Mouse (Mus musculus) liver, embryonic 15.5 days (tissue): ENCODE results near the gene Hes5. TPM values are rescaled to one million over a fixed set of nuclear protein-coding genes. Genes with fewer than 3 reads are reported as not detected.

Experiments used
- ATAC-seq: fragments of 200-750 bp; cut with Nextera tagmentation; 2 replicates; pipeline ENCODE4 v1.8.0; 2017; ENCODE audit warnings: moderate number of reproducible peaks, mild to moderate bottlenecking, moderate library complexity; ENCODE audit not compliant: insufficient read depth
- H3K27ac ChIP-seq: fragments of 300-500 bp; sonication (generic); replicated peaks from 2 replicates; pipeline ENCODE4 v1.5.1; 2015; ENCODE audit warnings: mild to moderate bottlenecking, inconsistent platforms
- H3K27me3 ChIP-seq: fragments of 300-500 bp; sonication (generic); 2 replicates; pipeline ENCODE4 v1.6.1; 2015; ENCODE audit warnings: mild to moderate bottlenecking, inconsistent platforms
- H3K36me3 ChIP-seq: fragments of 300-500 bp; sonication (generic); replicated peaks from 2 replicates; pipeline ENCODE4 v1.6.1; 2015; ENCODE audit warnings: moderate library complexity, mild to moderate bottlenecking, inconsistent platforms
- H3K4me1 ChIP-seq: fragments of 300-500 bp; sonication (generic); replicated peaks from 2 replicates; pipeline ENCODE4 v1.6.1; 2015; ENCODE audit warnings: inconsistent platforms
- H3K4me2 ChIP-seq: fragments of 300-500 bp; sonication (generic); 2 replicates; pipeline ENCODE4 v1.6.1; 2015; ENCODE audit warnings: moderate library complexity, mild to moderate bottlenecking, inconsistent platforms
- H3K4me3 ChIP-seq: fragments of 300-500 bp; sonication (generic); replicated peaks from 2 replicates; pipeline ENCODE4 v1.5.1; 2015; ENCODE audit warnings: mild to moderate bottlenecking, inconsistent platforms
- H3K9ac ChIP-seq: fragments of 300-500 bp; sonication (generic); 2 replicates; pipeline ENCODE4 v1.6.1; 2015; ENCODE audit warnings: moderate library complexity, mild to moderate bottlenecking, inconsistent platforms
- H3K9me3 ChIP-seq: fragments of 300-500 bp; sonication (generic); replicated peaks from 2 replicates; pipeline ENCODE4 v1.6.1; 2016; ENCODE audit warnings: inconsistent platforms
- WGBS: fragments of 180-500 bp; shearing (Covaris S2); methylation state at CpG from one replicate; pipeline ENCODE4 v1.1.7; 2015; ENCODE audit warnings: mixed read lengths; ENCODE audit not compliant: insufficient replicate concordance; 5-methylcytosine and 5-hydroxymethylcytosine counted together
- polyA plus RNA-seq: library from polyadenylated mRNA; unstranded; fragments of >200 nt; fragmentation: Nextera tagmentation; extraction: Ambion mirVana; gene quantifications from 2 replicates; pipeline ENCODE4 v1.2.1, GENCODE M21; 2015

Hes5 gene
- polyA plus RNA-seq, 1 experiment from 2014 or later: 0.15 TPM

GRCm38 (mm10) chr4:154986750-154987149, 26.0 kb downstream of the Hes5 start:
- H3K27ac ChIP-seq: no peak overlapping the region
- WGBS: 72% methylated on average over 15 of the region's 15 CpGs
- H3K4me2 ChIP-seq: no peak overlapping the region
- no peak overlapping the region for H3K9ac ChIP-seq
- H3K36me3 ChIP-seq: peaks cover 5% of the 10 kb centered on the region
- H3K9me3 ChIP-seq: no peaks in the 10 kb centered on the region
- H3K4me1 ChIP-seq: peaks cover 28% of the 10 kb centered on the region
- H3K27me3 ChIP-seq: peaks cover 16% of the 10 kb centered on the region
- no peak for ATAC-seq
- no peak overlapping the region for H3K4me3 ChIP-seq

- no peak for ATAC-seq
- H3K36me3 ChIP-seq: no peaks in the 10 kb centered on the region
- H3K27ac ChIP-seq: no peak overlapping the region
- H3K4me1 ChIP-seq: no peaks in the 10 kb centered on the region
- 42% methylated on average over 4 of the region's 4 CpGs for WGBS
- no peak overlapping the region for H3K4me2 ChIP-seq
- no peaks in the 10 kb centered on the region; the same call in 1 of the 2 replicates for H3K27me3 ChIP-seq
- H3K9me3 ChIP-seq: no peaks in the 10 kb centered on the region
- no peak overlapping the region for H3K4me3 ChIP-seq
- H3K9ac ChIP-seq: no peak overlapping the region
Measured at GRCm38 (mm10) chr4:154994876-154995275, 34.2 kb downstream of the Hes5 start.

GRCm38 (mm10) chr4:154996572-154997154, 35.9 kb downstream of the Hes5 start:
- H3K4me2 ChIP-seq: no peak overlapping the region
- no peak overlapping the region for H3K4me3 ChIP-seq
- ATAC-seq: no peak
- 61% methylated on average over 8 of the region's 8 CpGs for WGBS
- H3K36me3 ChIP-seq: no peaks in the 10 kb centered on the region
- no peaks in the 10 kb centered on the region for H3K9me3 ChIP-seq
- no peak overlapping the region for H3K27ac ChIP-seq
- H3K9ac ChIP-seq: no peak overlapping the region
- H3K4me1 ChIP-seq: no peaks in the 10 kb centered on the region
- H3K27me3 ChIP-seq: no peaks in the 10 kb centered on the region

GRCm38 (mm10) chr4:154999379-154999778, 38.7 kb downstream of the Hes5 start:
- WGBS: 34% methylated on average over 5 of the region's 5 CpGs
- Histone ChIP-seq H3K27ac (no peak overlapping the region), H3K4me2 (no peak overlapping the region), H3K36me3 (no peaks in the 10 kb centered on the region), H3K9me3 (no peaks in the 10 kb centered on the region), H3K27me3 (no peaks in the 10 kb centered on the region; the same call in 1 of the 2 replicates), H3K9ac (no peak overlapping the region), H3K4me3 (no peak overlapping the region), H3K4me1 (no peaks in the 10 kb centered on the region)
- no peak for ATAC-seq

- H3K4me1 ChIP-seq: no peaks in the 10 kb centered on the region
- H3K27ac ChIP-seq: no peak overlapping the region
- no peak overlapping the region for H3K4me2 ChIP-seq
- no peaks in the 10 kb centered on the region for H3K9me3 ChIP-seq
- no peak overlapping the region for H3K4me3 ChIP-seq
- H3K36me3 ChIP-seq: no peaks in the 10 kb centered on the region
- no peak overlapping the region for H3K9ac ChIP-seq
- 74% methylated on average over 3 of the region's 3 CpGs for WGBS
- no peaks in the 10 kb centered on the region; the same call in 1 of the 2 replicates for H3K27me3 ChIP-seq
- ATAC-seq: no peak
Measured at GRCm38 (mm10) chr4:155005278-155005677, 44.6 kb downstream of the Hes5 start.

- no peak for ATAC-seq
- H3K9me3 ChIP-seq: no peaks in the 10 kb centered on the region
- H3K27me3 ChIP-seq: no peaks in the 10 kb centered on the region; the same call in 1 of the 2 replicates
- no peaks in the 10 kb centered on the region for H3K4me1 ChIP-seq
- no peaks in the 10 kb centered on the region for H3K36me3 ChIP-seq
- WGBS: 51% methylated on average over 10 of the region's 10 CpGs
- no peak overlapping the region for H3K9ac ChIP-seq
- no peak overlapping the region for H3K4me2 ChIP-seq
- no peak overlapping the region for H3K4me3 ChIP-seq
- no peak overlapping the region for H3K27ac ChIP-seq
Measured at GRCm38 (mm10) chr4:155006296-155006695, 45.6 kb downstream of the Hes5 start.

GRCm38 (mm10) chr4:155007641-155008040, 46.9 kb downstream of the Hes5 start:
- Histone ChIP-seq H3K4me1 (no peaks in the 10 kb centered on the region), H3K9ac (no peak overlapping the region), H3K27me3 (no peaks in the 10 kb centered on the region), H3K36me3 (no peaks in the 10 kb centered on the region), H3K9me3 (no peaks in the 10 kb centered on the region), H3K27ac (no peak overlapping the region), H3K4me3 (no peak overlapping the region), H3K4me2 (no peak overlapping the region)
- no peak for ATAC-seq
- WGBS: 69% methylated on average over 3 of the region's 3 CpGs

GRCm38 (mm10) chr4:155008075-155008474, 47.4 kb downstream of the Hes5 start:
- H3K4me3 ChIP-seq: no peak overlapping the region
- 0 out of 2 replicates have a peak, but pooled peaks cover 1% of the 10 kb centered on the region for H3K27me3 ChIP-seq
- H3K9ac ChIP-seq: no peak overlapping the region
- no peak overlapping the region for H3K27ac ChIP-seq
- H3K4me2 ChIP-seq: no peak overlapping the region
- no peaks in the 10 kb centered on the region for H3K4me1 ChIP-seq
- no peaks in the 10 kb centered on the region for H3K9me3 ChIP-seq
- H3K36me3 ChIP-seq: no peaks in the 10 kb centered on the region
- no peak for ATAC-seq

GRCm38 (mm10) chr4:155009216-155009615, 48.5 kb downstream of the Hes5 start:
- Histone ChIP-seq H3K27me3 (peaks cover 8% of the 10 kb centered on the region; the same call in 1 of the 2 replicates), H3K9ac (no peak overlapping the region), H3K4me2 (no peak overlapping the region), H3K27ac (no peak overlapping the region), H3K4me1 (no peaks in the 10 kb centered on the region), H3K9me3 (no peaks in the 10 kb centered on the region), H3K4me3 (no peak overlapping the region), H3K36me3 (no peaks in the 10 kb centered on the region)
- 54% methylated on average over 3 of the region's 3 CpGs for WGBS
- ATAC-seq: no peak

GRCm38 (mm10) chr4:155010870-155011269, 50.1 kb downstream of the Hes5 start:
- no peak for ATAC-seq
- no peak overlapping the region for H3K27ac ChIP-seq
- no peak overlapping the region for H3K4me3 ChIP-seq
- WGBS: 58% methylated on average over 5 of the region's 5 CpGs
- no peaks in the 10 kb centered on the region for H3K36me3 ChIP-seq
- no peaks in the 10 kb centered on the region for H3K9me3 ChIP-seq
- no peak overlapping the region for H3K9ac ChIP-seq
- H3K4me1 ChIP-seq: no peaks in the 10 kb centered on the region
- peaks cover 8% of the 10 kb centered on the region; the same call in 1 of the 2 replicates for H3K27me3 ChIP-seq
- no peak overlapping the region for H3K4me2 ChIP-seq

- no peaks in the 10 kb centered on the region for H3K4me1 ChIP-seq
- no peaks in the 10 kb centered on the region for H3K36me3 ChIP-seq
- H3K4me2 ChIP-seq: no peak overlapping the region
- no peak for ATAC-seq
- H3K9me3 ChIP-seq: no peaks in the 10 kb centered on the region
- 60% methylated on average over 8 of the region's 8 CpGs for WGBS
- H3K27me3 ChIP-seq: peaks cover 8% of the 10 kb centered on the region; the same call in 1 of the 2 replicates
- H3K9ac ChIP-seq: no peak overlapping the region
- no peak overlapping the region for H3K27ac ChIP-seq
- no peak overlapping the region for H3K4me3 ChIP-seq
Measured at GRCm38 (mm10) chr4:155011312-155012025, 50.7 kb downstream of the Hes5 start.
